Comparison of ENCODE assay signal across 29 mouse cellular contexts in genomic region chr16:30433148-30433547, GRCm38 (mm10). TPM values are rescaled to one million over a fixed set of nuclear protein-coding genes. Genes with fewer than 3 reads are reported as not detected.
DNase-seq lines count a peak whose midpoint lies in the region; ATAC-seq and TF ChIP-seq lines count a peak whose summit lies in the region.
"Had no signal": no experiment of that assay in that cellular context is flagged by ENCODE, and none has a peak within 500 bp of the region (broad histone marks: within the 10 kb centered on the region; RNA-seq: fewer than 3 reads in every experiment).

No protein-coding gene starts in this region.

- no peaks in the 10 kb centered on the region for H3K27me3 ChIP-seq in liver, embryonic 12.5 days (replicated peaks)
- H3K27me3 ChIP-seq in liver, embryonic 11.5 days (replicated peaks; ENCODE audit: control insufficient read depth, insufficient read depth, low read length) = no peaks in the 10 kb centered on the region
- no peaks in the 10 kb centered on the region for H3K27me3 ChIP-seq in CH12.LX (replicated peaks)
- H3K27me3 ChIP-seq in liver, postnatal 0 days (ENCODE audit: insufficient read depth, low read length) = no peaks in the 10 kb centered on the region
- H3K27me3 ChIP-seq in splenic B cell, adult 2 months (ENCODE audit: control insufficient read depth, insufficient read depth, low read length, poor library complexity, severe bottlenecking) = no peaks in the 10 kb centered on the region
- H3K27me3 ChIP-seq: embryonic facial prominence, embryonic 12.5 days; embryonic facial prominence, embryonic 15.5 days; forebrain, embryonic 12.5 days; heart, embryonic 12.5 days; heart, embryonic 15.5 days; hindbrain, embryonic 13.5 days; Patski had no signal

- no peak for TF ChIP-seq CTCF in CH12.LX (conservative IDR thresholded peaks at IDR 0.05 in 1 of 2, IDR thresholded peaks at IDR 0.05 in 1 of 2; ENCODE audit: low read depth in 2 of 2, low read length in 2 of 2)
- TF ChIP-seq CTCF in liver, postnatal 0 days (IDR thresholded peaks at IDR 0.05; ENCODE audit: low read depth) = no peak

- peak; percentile 58 for TF ChIP-seq EP300 in CH12.LX (IDR thresholded peaks at IDR 0.05; ENCODE audit: low read length)
- TF ChIP-seq EP300 in liver, postnatal 0 days (IDR thresholded peaks at IDR 0.05; ENCODE audit: low read depth) = no peak

- H3K9me3 ChIP-seq in liver, embryonic 12.5 days (replicated peaks) = 0 out of 2 replicates have a peak, but pooled peaks cover 5% of the 10 kb centered on the region
- H3K9me3 ChIP-seq in liver, embryonic 11.5 days (ENCODE audit: control insufficient read depth, low read length) = no peaks in the 10 kb centered on the region
- peaks cover 5% of the 10 kb centered on the region for H3K9me3 ChIP-seq in CH12.LX (replicated peaks; ENCODE audit: low read length)
- no peaks in the 10 kb centered on the region for H3K9me3 ChIP-seq in liver, postnatal 0 days (ENCODE audit: low read length)
- H3K9me3 ChIP-seq: embryonic facial prominence, embryonic 12.5 days; embryonic facial prominence, embryonic 15.5 days; forebrain, embryonic 12.5 days; heart, embryonic 15.5 days; hindbrain, embryonic 10.5 days; hindbrain, embryonic 13.5 days had no signal

- no peak overlapping the region for H3K27ac ChIP-seq in liver, embryonic 12.5 days
- H3K27ac ChIP-seq in liver, embryonic 11.5 days (ENCODE audit: low read depth, low read length) = no peak overlapping the region
- no peak overlapping the region for H3K27ac ChIP-seq in CH12.LX (ENCODE audit: insufficient read depth, low read depth)
- H3K27ac ChIP-seq in liver, postnatal 0 days (ENCODE audit: low read depth) = no peak overlapping the region
- H3K27ac ChIP-seq: embryonic facial prominence, embryonic 12.5 days; embryonic facial prominence, embryonic 15.5 days; forebrain, embryonic 12.5 days; heart, embryonic 15.5 days; hindbrain, embryonic 10.5 days; hindbrain, embryonic 13.5 days; hindbrain, postnatal 0 days had no signal

- TF ChIP-seq RAD21 in CH12.LX (IDR thresholded peaks at IDR 0.05; ENCODE audit: low read depth, low read length) = no peak

- no peak overlapping the region for H3K4me2 ChIP-seq in liver, embryonic 12.5 days
- H3K4me2 ChIP-seq in liver, embryonic 11.5 days = no peak overlapping the region
- H3K4me2 ChIP-seq in CH12.LX (ENCODE audit: insufficient read depth, low read depth, poor library complexity, severe bottlenecking) = no peak overlapping the region
- H3K4me2 ChIP-seq in liver, postnatal 0 days (ENCODE audit: low read depth, low read length) = no peak overlapping the region
- H3K4me2 ChIP-seq: embryonic facial prominence, embryonic 12.5 days; embryonic facial prominence, embryonic 15.5 days; forebrain, embryonic 12.5 days; heart, embryonic 12.5 days; heart, embryonic 15.5 days; hindbrain, embryonic 13.5 days had no signal

- no peak for TF ChIP-seq POLR2A in CH12.LX (IDR thresholded peaks at IDR 0.05; ENCODE audit: low read depth, low read length)

- peaks cover 49% of the 10 kb centered on the region for H3K4me1 ChIP-seq in liver, embryonic 12.5 days
- peaks cover 18% of the 10 kb centered on the region for H3K4me1 ChIP-seq in liver, embryonic 11.5 days (replicated peaks; ENCODE audit: control insufficient read depth, insufficient read depth, low read length)
- peaks cover 0 to 21% of the 10 kb centered on the region in 2 experiments; a peak in 3 of 4 replicates for H3K4me1 ChIP-seq in CH12.LX (ENCODE audit: control insufficient read depth in 1 of 2, insufficient read depth in 2 of 2)
- H3K4me1 ChIP-seq in liver, postnatal 0 days (ENCODE audit: insufficient read depth) = peaks cover 18% of the 10 kb centered on the region
- H3K4me1 ChIP-seq: embryonic facial prominence, embryonic 12.5 days; embryonic facial prominence, embryonic 15.5 days; forebrain, embryonic 12.5 days; hindbrain, embryonic 10.5 days; hindbrain, embryonic 13.5 days had no signal

- no peak overlapping the region for H3K9ac ChIP-seq in liver, embryonic 12.5 days
- no peak overlapping the region for H3K9ac ChIP-seq in liver, embryonic 11.5 days (ENCODE audit: low read depth, low read length)
- H3K9ac ChIP-seq in CH12.LX (ENCODE audit: insufficient read depth, low read depth) = no peak overlapping the region
- no peak overlapping the region for H3K9ac ChIP-seq in liver, postnatal 0 days (replicated peaks)
- H3K9ac ChIP-seq: embryonic facial prominence, embryonic 12.5 days; embryonic facial prominence, embryonic 15.5 days; forebrain, embryonic 12.5 days; heart, embryonic 12.5 days; heart, embryonic 15.5 days; hindbrain, embryonic 13.5 days had no signal

- 72% methylated on average over 3 of the region's 3 CpGs for WGBS in liver, embryonic 12.5 days (ENCODE audit: insufficient replicate concordance)
- WGBS in liver, embryonic 11.5 days = 78% methylated on average over 3 of the region's 3 CpGs
- WGBS in liver, postnatal 0 days (ENCODE audit: insufficient replicate concordance) = 72% methylated on average over 3 of the region's 3 CpGs

- dilution Hi-C loops in CH12.LX (cut with MboI; ENCODE audit: extremely low pct_ligation_motif_present, extremely low pct_unique_long_range_greater_than_20kb, low sequenced_read_pairs) = no loop called here

- ATAC-seq in liver, embryonic 12.5 days = 0 out of 2 replicates have a peak, but pooled peaks have one; percentile 22
- ATAC-seq in liver, embryonic 11.5 days (replicated peaks; ENCODE audit: low FRiP score) = no peak
- ATAC-seq in liver, postnatal 0 days = 0 out of 2 replicates have a peak, but pooled peaks have one; percentile 9
- ATAC-seq: CD4-positive, CD25-positive, alpha-beta regulatory T cell, adult 4 months; forebrain, embryonic 16.5 days; hindbrain, postnatal 0 days; inflammation-experienced regulatory T-cells, adult 6 months; Patski had no signal

- no peak for DNase-seq in liver, embryonic 11.5 days (ENCODE audit: low spot score)
- DNase-seq in CH12.LX (ENCODE audit: extremely low read depth) = peak; percentile 52
- DNase-seq in liver, postnatal 0 days = no peak
- DNase-seq in splenic B cell, adult 2 months (ENCODE audit: low read depth, low spot score) = peak; percentile 43
- DNase-seq in layer of hippocampus, postnatal 25 days (ENCODE audit: extremely low spot score in 1 of 2, low spot score in 1 of 2) = no peak
- DNase-seq in T-cell, adult 2 months (ENCODE audit: low spot score) = no peak
- DNase-seq: adrenal gland, adult 2 months; adrenal gland, postnatal 14 days; cerebellum, adult 11 months; cerebellum, adult 2 months; cerebellum, adult 9-11 months; cerebellum, postnatal 25 days; gastrocnemius, postnatal 10 days; gastrocnemius, postnatal 36 days; heart, postnatal 10 days; heart, postnatal 36 days had no signal

- no peaks in the 10 kb centered on the region for H3K36me3 ChIP-seq in liver, embryonic 12.5 days
- no peaks in the 10 kb centered on the region for H3K36me3 ChIP-seq in liver, embryonic 11.5 days (ENCODE audit: control insufficient read depth, insufficient read depth, low read length)
- H3K36me3 ChIP-seq in CH12.LX (replicated peaks in 1 of 2; ENCODE audit: control insufficient read depth in 1 of 2, insufficient read depth in 1 of 2, low read length in 1 of 2) = no peaks in the 10 kb centered on the region
- no peaks in the 10 kb centered on the region for H3K36me3 ChIP-seq in liver, postnatal 0 days (replicated peaks; ENCODE audit: insufficient read depth, low read length)
- H3K36me3 ChIP-seq in splenic B cell, adult 2 months (ENCODE audit: control insufficient read depth, insufficient read depth, low read length, poor library complexity, severe bottlenecking) = no peaks in the 10 kb centered on the region
- H3K36me3 ChIP-seq: embryonic facial prominence, embryonic 12.5 days; embryonic facial prominence, embryonic 15.5 days; forebrain, embryonic 12.5 days; heart, embryonic 12.5 days; heart, embryonic 15.5 days; hindbrain, embryonic 10.5 days; hindbrain, embryonic 13.5 days had no signal

- in situ Hi-C loops in CH12.LX (cut with MboI; ENCODE audit: low pct_ligation_motif_present, low pct_unique_long_range_greater_than_20kb, low sequenced_read_pairs) = no loop called here

- no peak overlapping the region for H3K4me3 ChIP-seq in liver, embryonic 12.5 days
- H3K4me3 ChIP-seq in liver, embryonic 11.5 days (ENCODE audit: low read depth, low read length) = no peak overlapping the region
- H3K4me3 ChIP-seq in CH12.LX (replicated peaks in 1 of 3; ENCODE audit: low read depth in 2 of 3, low read length in 2 of 3, poor library complexity in 1 of 3) = no peak overlapping the region
- no peak overlapping the region for H3K4me3 ChIP-seq in liver, postnatal 0 days (ENCODE audit: low read depth, low read length)
- H3K4me3 ChIP-seq: embryonic facial prominence, embryonic 12.5 days; embryonic facial prominence, embryonic 15.5 days; forebrain, embryonic 12.5 days; heart, embryonic 12.5 days; heart, embryonic 15.5 days; hindbrain, embryonic 10.5 days; hindbrain, embryonic 13.5 days had no signal

- H3K79me2 ChIP-seq in CH12.LX (replicated peaks; ENCODE audit: control insufficient read depth, extremely low read depth, insufficient read depth, poor library complexity, severe bottlenecking) = no peaks in the 10 kb centered on the region

TF ChIP-seq in CH12.LX, 34 proteins besides CTCF, POLR2A, EP300 and RAD21:
- no peak for TF ChIP-seq POLR2AphosphoS2 (IDR thresholded peaks at IDR 0.05; ENCODE audit: low read depth, low read length)
- TF ChIP-seq ZKSCAN1 (IDR thresholded peaks at IDR 0.05; ENCODE audit: borderline replicate concordance, low read depth, low read length) = no peak
- TF ChIP-seq CHD2 (IDR thresholded peaks at IDR 0.05; ENCODE audit: low read length) = no peak
- no peak for TF ChIP-seq TCF12 (IDR thresholded peaks at IDR 0.05; ENCODE audit: low read depth, low read length)
- TF ChIP-seq ZC3H11A (IDR thresholded peaks at IDR 0.05; ENCODE audit: low read depth, low read length) = no peak
- no peak for TF ChIP-seq NRF1 (IDR thresholded peaks at IDR 0.05; ENCODE audit: low read depth, low read length)
- TF ChIP-seq MAFK (IDR thresholded peaks at IDR 0.05; ENCODE audit: insufficient replicate concordance, low read length) = no peak
- TF ChIP-seq CHD1 (IDR thresholded peaks at IDR 0.05; ENCODE audit: low read depth, low read length) = no peak
- no peak for TF ChIP-seq USF1 (IDR thresholded peaks at IDR 0.05; ENCODE audit: low read depth, low read length)
- TF ChIP-seq MXI1 (IDR thresholded peaks at IDR 0.05; ENCODE audit: low read depth, low read length) = no peak

RNA-seq across cellular contexts. Expression of gene Atp13a3, which starts 27.4 kb away (rescaled TPM):
- 17.7 and 18.5 TPM in 2 replicates for polyA plus RNA-seq in liver, embryonic 12.5 days (2016; fragmentation: Nextera tagmentation; extraction: Ambion mirVana)
- 22.6 and 23.0 TPM in 2 replicates for polyA plus RNA-seq in liver, embryonic 11.5 days (2014; fragmentation: Nextera tagmentation; extraction: Ambion mirVana)
- 49.9 and 59.9 TPM in 2 replicates for total RNA-seq in CH12.LX (2012; rRNA removed)
- total RNA-seq in CH12.LX (2014; rRNA removed) = 46.7 and 46.9 TPM in 2 replicates
- 59.1 and 73.0 TPM in 2 replicates for polyA plus RNA-seq in CH12.LX (2012; ENCODE audit: insufficient read length, low read depth)
- 9.0 and 9.9 TPM in 2 replicates for polyA plus RNA-seq in liver, postnatal 0 days (2015; fragmentation: Nextera tagmentation; extraction: Ambion mirVana)
- total RNA-seq in layer of hippocampus, postnatal 25 days (2021) = 10 to 100 TPM; 66.3 to 75.4 TPM

Comparison
In these comparisons a context has a peak if more than half of its experiments do, and no peak if none do; other contexts are left out.
1. DNase-seq: peak in CH12.LX (single experiment) and splenic B cell, adult 2 months (single experiment); none in liver, embryonic 11.5 days (single experiment), liver, postnatal 0 days (single experiment), layer of hippocampus, postnatal 25 days (0 of 2) and T-cell, adult 2 months (single experiment).